Mouse (Mus musculus): ENCODE results near the gene Tnfrsf21. TPM values are rescaled to one million over a fixed set of nuclear protein-coding genes. Genes with fewer than 3 reads are reported as not detected.

Gene Tnfrsf21
- polyA plus RNA-seq, 1 experiment = 4.1 TPM

GRCm38 (mm10) chr17:43097101-43097688 is 80.8 kb downstream of the Tnfrsf21 start:
- no peaks in the 10 kb centered on the region for H3K27me3 ChIP-seq (ENCODE audit: control insufficient read depth, insufficient read depth, low read length)
- no peak for TF ChIP-seq POLR2A (IDR thresholded peaks at IDR 0.05; ENCODE audit: control insufficient read depth, low read depth, low read length)
- TF ChIP-seq CTCF (IDR thresholded peaks at IDR 0.05; ENCODE audit: control insufficient read depth, insufficient read depth, insufficient replicate concordance, low read depth, low read length) = no peak
- no peaks in the 10 kb centered on the region for H3K4me1 ChIP-seq (ENCODE audit: control insufficient read depth, insufficient read depth, low read length)
- no peaks in the 10 kb centered on the region for H3K36me3 ChIP-seq (ENCODE audit: control insufficient read depth, insufficient read depth, low read length)
- H3K27ac ChIP-seq (ENCODE audit: control insufficient read depth, insufficient read depth, low read depth, low read length) = no peak overlapping the region
- H3K4me3 ChIP-seq (ENCODE audit: control insufficient read depth, low read depth, low read length) = no peak overlapping the region

- H3K27ac ChIP-seq (ENCODE audit: control insufficient read depth, insufficient read depth, low read depth, low read length) = no peak overlapping the region
- H3K4me1 ChIP-seq (ENCODE audit: control insufficient read depth, insufficient read depth, low read length) = peaks cover 3% of the 10 kb centered on the region
- no peak for TF ChIP-seq POLR2A (IDR thresholded peaks at IDR 0.05; ENCODE audit: control insufficient read depth, low read depth, low read length)
- TF ChIP-seq CTCF (IDR thresholded peaks at IDR 0.05; ENCODE audit: control insufficient read depth, insufficient read depth, insufficient replicate concordance, low read depth, low read length) = no peak
- H3K27me3 ChIP-seq (ENCODE audit: control insufficient read depth, insufficient read depth, low read length) = no peaks in the 10 kb centered on the region
- H3K4me3 ChIP-seq (ENCODE audit: control insufficient read depth, low read depth, low read length) = no peak overlapping the region
- H3K36me3 ChIP-seq (ENCODE audit: control insufficient read depth, insufficient read depth, low read length) = no peaks in the 10 kb centered on the region
These were observed 89.8 kb downstream of the Tnfrsf21 start for GRCm38 (mm10) chr17:43106108-43106507.

GRCm38 (mm10) chr17:43107338-43107737 is 91.0 kb downstream of the Tnfrsf21 start:
- no peaks in the 10 kb centered on the region for H3K36me3 ChIP-seq (ENCODE audit: control insufficient read depth, insufficient read depth, low read length)
- TF ChIP-seq CTCF (IDR thresholded peaks at IDR 0.05; ENCODE audit: control insufficient read depth, insufficient read depth, insufficient replicate concordance, low read depth, low read length) = no peak
- no peak for TF ChIP-seq POLR2A (IDR thresholded peaks at IDR 0.05; ENCODE audit: control insufficient read depth, low read depth, low read length)
- no peaks in the 10 kb centered on the region for H3K27me3 ChIP-seq (ENCODE audit: control insufficient read depth, insufficient read depth, low read length)
- H3K4me1 ChIP-seq (ENCODE audit: control insufficient read depth, insufficient read depth, low read length) = peaks cover 3% of the 10 kb centered on the region
- no peak overlapping the region for H3K4me3 ChIP-seq (ENCODE audit: control insufficient read depth, low read depth, low read length)
- H3K27ac ChIP-seq (ENCODE audit: control insufficient read depth, insufficient read depth, low read depth, low read length) = no peak overlapping the region

GRCm38 (mm10) chr17:43109501-43109900 is 93.1 kb downstream of the Tnfrsf21 start:
- Histone ChIP-seq H3K4me3 (ENCODE audit: control insufficient read depth, low read depth, low read length) (no peak overlapping the region), H3K27me3 (ENCODE audit: control insufficient read depth, insufficient read depth, low read length) (no peaks in the 10 kb centered on the region), H3K4me1 (ENCODE audit: control insufficient read depth, insufficient read depth, low read length) (peaks cover 3% of the 10 kb centered on the region), H3K36me3 (ENCODE audit: control insufficient read depth, insufficient read depth, low read length) (no peaks in the 10 kb centered on the region), H3K27ac (ENCODE audit: control insufficient read depth, insufficient read depth, low read depth, low read length) (no peak overlapping the region)
- TF ChIP-seq POLR2A (IDR thresholded peaks at IDR 0.05; ENCODE audit: control insufficient read depth, low read depth, low read length) = no peak
- no peak for TF ChIP-seq CTCF (IDR thresholded peaks at IDR 0.05; ENCODE audit: control insufficient read depth, insufficient read depth, insufficient replicate concordance, low read depth, low read length)

GRCm38 (mm10) chr17:43110168-43110885 is 94.0 kb downstream of the Tnfrsf21 start:
- Histone ChIP-seq H3K4me3 (ENCODE audit: control insufficient read depth, low read depth, low read length) (no peak overlapping the region), H3K27ac (ENCODE audit: control insufficient read depth, insufficient read depth, low read depth, low read length) (no peak overlapping the region), H3K27me3 (ENCODE audit: control insufficient read depth, insufficient read depth, low read length) (no peaks in the 10 kb centered on the region), H3K36me3 (ENCODE audit: control insufficient read depth, insufficient read depth, low read length) (no peaks in the 10 kb centered on the region), H3K4me1 (ENCODE audit: control insufficient read depth, insufficient read depth, low read length) (no peaks in the 10 kb centered on the region)
- TF ChIP-seq CTCF (IDR thresholded peaks at IDR 0.05; ENCODE audit: control insufficient read depth, insufficient read depth, insufficient replicate concordance, low read depth, low read length) (no peak), POLR2A (IDR thresholded peaks at IDR 0.05; ENCODE audit: control insufficient read depth, low read depth, low read length) (no peak)

- Histone ChIP-seq H3K27me3 (ENCODE audit: control insufficient read depth, insufficient read depth, low read length) (no peaks in the 10 kb centered on the region), H3K36me3 (ENCODE audit: control insufficient read depth, insufficient read depth, low read length) (no peaks in the 10 kb centered on the region), H3K4me1 (ENCODE audit: control insufficient read depth, insufficient read depth, low read length) (no peaks in the 10 kb centered on the region), H3K27ac (ENCODE audit: control insufficient read depth, insufficient read depth, low read depth, low read length) (no peak overlapping the region), H3K4me3 (ENCODE audit: control insufficient read depth, low read depth, low read length) (no peak overlapping the region)
- TF ChIP-seq POLR2A (IDR thresholded peaks at IDR 0.05; ENCODE audit: control insufficient read depth, low read depth, low read length) (no peak), CTCF (IDR thresholded peaks at IDR 0.05; ENCODE audit: control insufficient read depth, insufficient read depth, insufficient replicate concordance, low read depth, low read length) (no peak)
These were observed 97.1 kb downstream of the Tnfrsf21 start for GRCm38 (mm10) chr17:43113391-43113984.

GRCm38 (mm10) chr17:43114086-43114581 is 97.8 kb downstream of the Tnfrsf21 start:
- Histone ChIP-seq H3K27me3 (ENCODE audit: control insufficient read depth, insufficient read depth, low read length) (no peaks in the 10 kb centered on the region), H3K27ac (ENCODE audit: control insufficient read depth, insufficient read depth, low read depth, low read length) (no peak overlapping the region), H3K36me3 (ENCODE audit: control insufficient read depth, insufficient read depth, low read length) (no peaks in the 10 kb centered on the region), H3K4me3 (ENCODE audit: control insufficient read depth, low read depth, low read length) (no peak overlapping the region), H3K4me1 (ENCODE audit: control insufficient read depth, insufficient read depth, low read length) (no peaks in the 10 kb centered on the region)
- TF ChIP-seq CTCF (IDR thresholded peaks at IDR 0.05; ENCODE audit: control insufficient read depth, insufficient read depth, insufficient replicate concordance, low read depth, low read length) (no peak), POLR2A (IDR thresholded peaks at IDR 0.05; ENCODE audit: control insufficient read depth, low read depth, low read length) (no peak)

Measured in testis, adult 2 months (tissue).